Mouse (Mus musculus): ENCODE measurements at regions not wholly inside any gene's neighbourhood (a gene's known extent, or its start where the extent isn't known, plus 50 kb on each side); places are given as distances from the start of the nearest gene placed in this dataset.

DNA sequence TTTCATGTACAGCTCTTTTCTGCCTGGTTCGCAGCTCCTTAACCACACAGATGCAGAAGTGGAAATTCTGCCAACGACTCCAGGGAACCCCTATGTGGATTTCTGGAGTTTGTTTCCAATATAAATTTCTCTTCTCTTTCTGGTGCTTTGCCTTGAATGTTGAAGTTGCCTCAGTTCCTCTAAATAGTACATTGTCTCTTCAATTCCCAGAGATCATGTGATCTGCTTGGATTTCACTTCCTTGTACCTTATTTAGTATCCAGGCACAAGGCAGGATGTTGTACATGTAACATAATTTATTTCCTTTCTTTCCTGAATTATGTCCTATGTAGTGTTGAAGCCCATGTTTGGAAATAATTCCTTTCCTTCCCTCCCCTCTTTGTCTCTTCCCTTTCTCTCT is 123.7 kb downstream of the Qpct start:
- TF ChIP-seq CTCF (IDR thresholded peaks at IDR 0.05; ENCODE audit: insufficient read depth, low read depth, low read length) (no peak), POLR2A (IDR thresholded peaks at IDR 0.05; ENCODE audit: insufficient read depth, low read depth, low read length) (no peak)

Measured in olfactory bulb, adult 2 months (tissue).